Mouse (Mus musculus) adrenal gland, adult 8-10 months (tissue): Measurements from ENCODE around the gene Gm44511. TPM values are rescaled to one million over a fixed set of nuclear protein-coding genes. Genes with fewer than 3 reads are reported as not detected.
"Not testable (repeated sequence)": the region's sequence is repeated elsewhere in the genome, so short reads cannot be mapped to it uniquely, and the experiment has no call there.

Source experiments
- DNase-seq: peaks from one replicate; pipeline ENCODE4 v3.0.0; 2022
- total RNA-seq, 4 experiments: library from RNA; stranded (reverse); gene quantifications; 2 replicates each; pipeline ENCODE4 v1.2.4; 2022

Gm44511 gene
- total RNA-seq, 4 experiments from 2014 or later = 0.54 TPM; not detected in 3

DNA sequence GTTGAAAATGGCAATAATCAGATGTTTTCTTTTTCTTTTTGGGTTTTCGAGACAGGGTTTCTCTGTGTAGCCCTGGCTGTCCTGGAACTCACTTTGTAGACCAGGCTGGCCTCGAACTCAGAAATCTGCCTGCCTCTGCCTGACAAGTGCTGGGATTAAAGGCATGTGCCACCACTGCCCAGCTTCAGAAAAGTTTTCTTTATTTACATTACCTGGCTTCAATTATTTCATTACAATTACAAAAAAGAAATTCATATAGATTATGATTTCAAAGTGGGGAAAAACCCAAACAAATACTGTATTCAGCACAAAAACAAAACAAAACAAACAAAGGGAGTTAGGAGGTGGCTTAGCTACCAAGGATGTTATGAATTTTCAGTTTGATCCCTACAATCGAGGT is 14.6 kb upstream of the Gm44511 start:
- not testable (repeated sequence) for DNase-seq

DNA sequence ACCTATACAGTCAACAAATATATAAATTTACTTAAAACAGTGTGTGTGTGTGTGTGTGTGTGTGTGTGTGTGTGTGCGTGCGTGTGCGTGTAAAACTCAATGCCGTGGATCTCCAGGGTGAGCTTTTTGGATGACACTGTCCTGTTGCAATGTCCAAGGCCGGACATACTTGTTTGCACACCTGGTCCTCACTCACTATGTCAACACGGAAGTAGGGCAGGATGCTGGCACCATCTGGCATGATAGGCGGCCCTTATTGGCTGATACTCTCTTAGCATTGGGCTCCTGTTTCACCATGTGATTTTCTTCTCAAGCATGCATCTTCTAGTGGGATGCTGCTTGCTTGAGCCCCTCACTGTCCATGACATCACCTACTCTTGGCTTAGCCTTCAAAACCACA is 13.8 kb upstream of the Gm44511 start:
- DNase-seq = no peak

DNA sequence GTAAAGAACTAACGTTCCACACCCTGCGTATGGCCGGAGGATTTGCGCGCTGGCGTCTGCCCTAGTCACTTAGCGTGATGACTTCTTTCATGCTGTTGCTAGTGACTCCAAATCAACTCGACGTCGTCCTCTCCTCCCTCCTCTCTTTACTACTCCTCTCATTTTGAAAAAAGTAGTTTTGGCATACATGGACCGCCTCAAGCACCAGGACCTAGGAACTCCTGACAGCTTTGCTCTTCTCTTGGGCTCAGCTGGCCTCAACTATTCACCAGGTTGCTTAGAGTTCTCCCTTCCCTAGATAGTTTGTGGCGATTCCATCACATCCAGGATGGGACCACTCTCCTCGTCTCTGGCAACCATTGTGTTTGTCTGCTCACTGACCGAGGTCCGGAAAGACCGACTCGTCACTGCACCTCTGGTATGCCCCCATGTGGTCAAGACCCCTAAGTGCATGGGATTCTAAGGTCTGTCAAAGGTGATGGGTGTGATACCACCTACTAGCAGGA is 13.2 kb upstream of the Gm44511 start:
- DNase-seq = peak; percentile 79

DNA sequence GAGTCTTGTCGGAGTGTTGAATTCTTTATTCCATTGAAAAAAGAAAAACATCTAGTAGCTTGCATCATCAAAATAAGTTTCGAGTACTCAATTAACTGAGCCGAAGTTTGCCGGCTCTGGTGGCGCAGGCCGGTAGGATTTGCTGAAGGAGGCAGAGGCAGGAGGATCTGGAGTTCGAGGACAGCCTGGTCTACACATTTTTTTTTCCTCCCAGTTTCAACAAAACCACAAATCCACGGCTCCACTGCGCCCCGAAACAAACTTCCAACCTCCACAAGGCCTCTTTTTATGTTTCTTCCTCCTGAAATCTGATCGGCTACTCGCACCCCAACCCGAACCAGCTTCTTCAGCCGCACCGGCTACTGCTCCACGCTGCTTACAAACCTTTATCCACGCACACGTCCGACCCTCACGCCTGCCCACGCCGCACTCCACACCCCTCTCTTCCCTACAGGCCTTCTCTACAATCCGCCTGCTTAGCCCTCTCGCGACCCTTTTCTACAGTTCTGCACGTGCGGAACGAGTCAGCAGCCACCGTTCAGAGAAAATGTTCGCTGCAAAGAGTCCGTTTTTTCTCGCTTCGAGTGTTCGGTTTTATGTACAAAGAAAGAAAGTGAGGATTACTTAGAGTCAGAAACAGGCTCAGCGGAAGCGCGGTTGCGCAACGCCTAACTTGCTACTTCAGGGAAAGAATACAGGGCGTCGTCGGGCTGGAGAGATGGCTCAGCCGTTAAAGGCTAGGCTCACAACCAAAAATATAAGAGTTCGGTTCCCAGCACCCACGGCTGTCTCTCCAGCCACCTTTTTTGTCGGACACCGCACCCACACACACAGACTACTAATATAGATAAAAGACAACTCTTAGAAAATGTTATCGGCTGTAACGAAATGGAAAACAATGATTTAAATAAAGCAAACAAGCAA is 12.5 kb upstream of the Gm44511 start:
- peak; percentile 86 for DNase-seq

DNA sequence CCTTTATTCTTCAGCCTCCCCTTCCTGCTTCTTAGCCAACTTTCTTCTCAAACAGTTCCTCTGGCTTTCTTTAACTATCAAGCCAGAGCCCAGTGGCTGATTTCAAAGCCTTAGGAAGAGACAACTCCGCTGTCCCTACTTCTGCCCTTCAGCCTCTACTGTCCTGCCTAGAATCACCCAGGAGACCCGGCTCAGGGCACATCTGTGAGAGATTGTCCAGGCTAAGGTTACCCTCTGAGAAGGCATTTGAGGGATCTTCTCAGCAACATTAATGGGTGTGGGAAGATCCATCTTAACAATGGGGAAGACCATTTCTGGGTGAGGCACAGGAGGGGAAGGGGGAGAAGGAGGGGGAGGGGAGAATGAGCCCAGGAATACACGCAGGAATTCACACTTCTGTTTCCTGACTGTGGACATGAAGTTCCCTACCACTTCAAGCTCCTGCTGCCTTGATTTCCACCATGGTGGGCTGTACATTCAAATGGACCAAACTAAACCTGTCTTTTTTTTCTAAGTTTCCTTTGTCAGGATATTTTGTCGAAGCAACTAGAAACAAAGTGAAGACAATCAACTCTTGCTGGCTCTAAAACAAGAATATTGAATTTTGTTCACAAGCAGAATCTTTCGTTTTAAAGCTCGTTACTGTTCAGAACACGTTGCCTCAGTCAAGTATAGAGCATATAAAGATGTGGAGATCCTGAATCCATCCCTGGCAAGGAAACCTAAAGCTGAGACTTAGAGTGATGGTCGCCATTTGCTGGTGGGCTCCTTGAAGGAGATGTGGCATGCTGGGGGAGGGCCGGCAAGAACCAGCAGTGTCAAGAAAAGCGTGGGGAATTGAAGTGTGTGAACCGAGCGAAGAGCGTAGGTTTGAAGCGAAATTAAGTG is 11.6 kb upstream of the Gm44511 start:
- no peak for DNase-seq

DNA sequence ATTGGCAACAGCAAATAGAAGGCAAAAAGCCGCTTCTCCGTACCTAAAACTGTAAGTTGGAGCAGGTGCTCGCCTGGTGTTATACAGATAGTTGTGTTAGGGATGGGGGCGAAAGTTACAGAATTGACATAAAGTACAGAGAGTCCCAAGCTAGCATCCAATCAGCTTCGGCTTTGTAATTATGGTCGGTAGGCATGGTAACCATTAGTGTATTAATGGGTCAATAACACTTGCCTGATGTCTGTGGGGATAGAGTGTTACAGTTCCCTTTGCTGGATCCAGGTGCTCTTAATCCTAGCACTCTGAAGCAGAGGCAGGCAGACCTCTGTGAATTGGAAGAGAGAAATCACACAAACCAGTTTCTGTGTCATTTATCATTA is 10.8 kb upstream of the Gm44511 start:
- DNase-seq = no peak

DNA sequence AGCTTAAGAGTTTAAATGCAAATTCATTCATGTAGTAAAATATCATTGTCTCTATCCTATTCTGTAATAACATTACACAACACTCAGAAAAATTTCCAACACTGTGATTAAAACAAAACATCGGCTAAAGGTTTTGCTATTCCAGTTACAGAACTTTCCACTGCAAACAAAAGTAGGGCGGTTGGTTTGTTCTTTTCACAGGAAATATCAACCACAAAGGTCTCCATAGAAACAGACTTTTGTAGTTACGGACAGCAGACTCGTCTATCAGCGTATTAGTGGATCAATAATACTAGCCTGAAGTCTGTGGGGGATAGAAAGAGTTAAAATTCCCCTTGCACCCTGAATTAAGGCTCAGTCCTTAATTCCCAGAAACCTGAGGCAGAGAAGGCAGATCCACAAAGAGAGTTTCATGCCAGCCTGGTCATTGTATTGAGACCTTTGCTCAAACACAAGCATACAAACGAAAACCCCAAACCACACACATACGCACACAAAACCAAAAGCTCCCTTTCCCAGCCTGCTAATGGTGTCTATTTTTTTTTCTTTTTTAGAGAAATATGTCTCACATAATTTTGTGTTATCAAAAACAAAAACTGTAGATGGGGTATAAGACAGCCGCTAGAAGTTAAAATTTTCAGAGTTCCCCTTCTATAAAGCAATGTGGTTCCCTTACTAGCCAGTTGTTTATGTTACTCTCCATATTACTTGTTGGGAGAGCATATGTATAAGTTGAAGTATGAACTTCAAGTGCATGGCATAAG is 10.3 kb upstream of the Gm44511 start:
- no peak for DNase-seq

DNA sequence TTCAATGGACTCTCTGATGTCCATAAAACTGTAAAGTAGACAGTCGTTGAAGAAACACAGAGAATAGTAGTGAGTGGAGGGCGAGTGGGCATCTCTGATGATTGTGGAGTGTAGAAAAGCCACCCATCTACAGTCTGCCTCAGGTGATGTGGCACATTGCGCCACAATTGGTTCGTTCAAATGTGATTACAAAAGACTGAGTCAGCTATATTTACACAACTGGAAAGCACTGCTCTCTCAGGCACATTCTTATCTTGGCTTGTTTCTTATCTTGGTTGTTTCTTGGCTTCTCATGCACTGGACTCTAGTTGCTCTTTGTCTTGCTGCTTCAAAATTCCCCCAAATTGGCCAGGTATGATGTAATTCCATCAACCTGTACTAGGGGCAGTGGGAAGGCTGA is 9.5 kb upstream of the Gm44511 start:
- no peak for DNase-seq

DNA sequence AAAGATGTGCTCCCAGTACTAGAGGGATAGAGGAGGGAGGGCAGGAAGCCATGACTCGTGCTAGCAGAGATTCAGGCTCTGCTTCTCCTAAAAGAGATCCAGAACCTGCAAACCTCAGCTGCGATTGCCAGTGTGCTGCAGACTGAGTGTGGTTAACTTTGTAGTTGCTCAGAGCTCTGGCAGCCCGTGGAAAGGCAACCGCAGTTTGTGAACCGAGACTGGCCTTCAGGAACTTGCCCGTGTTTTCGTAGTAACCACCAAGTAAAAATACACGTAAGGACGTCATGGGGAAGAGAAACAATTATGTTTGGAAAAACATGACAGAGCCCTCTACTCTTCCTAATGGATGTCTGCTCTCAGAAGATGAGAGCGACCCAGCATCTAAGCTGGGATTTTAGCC is 6.9 kb upstream of the Gm44511 start:
- DNase-seq = no peak

DNA sequence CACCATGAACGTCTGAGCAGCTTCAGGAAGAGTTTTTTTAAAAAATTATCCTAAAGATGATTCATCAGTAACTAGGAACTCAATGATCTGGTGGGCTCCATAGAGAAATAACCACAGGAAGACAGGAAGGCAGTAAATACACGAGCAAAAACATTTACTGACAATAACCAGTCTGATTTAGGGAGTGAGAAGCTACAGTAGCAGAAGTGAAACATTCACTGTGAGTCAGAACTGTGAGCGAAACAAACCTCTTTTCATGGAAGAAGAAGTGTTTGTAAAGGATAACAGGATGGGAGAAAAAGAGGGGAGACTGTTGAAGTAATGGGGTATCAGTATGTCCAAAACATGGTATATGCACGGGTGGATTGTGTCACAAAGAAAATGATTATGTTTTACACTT is 3.7 kb upstream of the Gm44511 start:
- DNase-seq = no peak

DNA sequence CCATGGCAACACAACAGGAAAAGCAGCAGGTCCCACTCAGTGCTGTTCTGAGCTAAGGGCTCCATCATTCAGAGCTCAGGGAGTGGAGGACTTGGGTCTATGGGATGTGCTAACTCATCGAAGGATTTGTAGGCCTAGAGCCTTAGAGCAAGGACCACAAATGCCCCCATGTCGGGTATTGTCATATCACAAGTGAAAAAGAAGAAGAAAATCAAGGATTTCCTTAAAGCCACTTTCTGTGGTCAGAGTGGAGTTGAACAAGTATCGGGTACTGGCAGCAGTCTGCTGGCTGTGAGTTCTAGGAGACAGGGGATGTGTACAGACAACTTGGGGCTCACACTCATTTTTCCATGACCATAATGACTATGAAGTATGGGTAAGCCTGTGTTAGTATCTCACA is 666 bp upstream of the Gm44511 start:
- no peak for DNase-seq

DNA sequence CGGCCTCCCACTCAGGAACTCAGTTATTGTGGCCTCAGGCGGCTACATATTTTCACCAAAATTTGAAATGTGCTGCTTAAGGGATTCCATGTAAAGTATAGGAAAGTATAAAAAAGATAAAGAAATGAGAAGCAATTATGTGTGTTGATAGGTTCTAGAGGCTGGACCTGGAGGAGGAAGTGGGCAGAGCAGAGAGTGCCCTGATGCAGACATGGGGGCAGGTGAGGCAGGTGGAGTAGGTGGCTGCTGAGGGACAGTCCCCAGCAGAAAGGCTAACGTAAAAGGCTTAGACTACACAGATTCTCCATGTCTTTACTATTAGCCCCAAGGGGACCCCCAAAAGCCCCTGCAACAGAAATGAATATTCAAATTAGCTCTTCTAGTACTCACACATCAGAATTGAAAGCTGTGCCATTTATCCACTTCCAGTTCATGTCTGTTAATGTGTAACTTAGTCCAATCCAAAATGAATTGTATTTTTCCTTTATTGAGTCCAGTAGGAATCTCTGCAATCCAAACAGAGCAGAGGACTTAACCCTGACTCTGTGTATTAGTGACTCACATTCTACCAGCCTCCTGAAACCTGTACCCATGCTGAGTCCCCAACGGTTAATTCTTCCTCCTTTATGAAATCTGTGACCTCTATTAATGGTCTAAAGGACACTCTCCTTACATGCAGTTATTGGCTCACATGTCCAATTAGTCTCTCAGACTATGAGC is 7.9 kb downstream of the Gm44511 start:
- DNase-seq = no peak

DNA sequence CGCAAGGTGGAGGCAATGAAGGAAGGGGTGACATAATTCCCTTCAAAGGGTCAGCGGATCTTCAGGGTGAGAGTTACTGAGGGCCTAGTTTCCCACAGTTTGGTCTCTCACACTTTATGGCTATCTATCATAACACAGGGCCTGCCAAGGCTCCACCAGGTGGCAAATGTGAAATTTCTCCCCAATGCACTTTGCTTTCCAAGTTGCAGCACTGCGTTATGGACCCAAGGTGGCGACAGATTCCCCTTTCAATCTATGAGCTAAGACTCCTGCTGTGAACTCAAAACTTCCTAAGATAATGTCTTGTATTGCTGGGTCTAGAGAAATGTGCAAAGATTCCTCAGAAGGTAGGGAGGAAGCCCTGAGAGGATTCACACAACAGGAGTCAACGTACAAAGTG is 17.6 kb downstream of the Gm44511 start:
- DNase-seq = no peak

DNA sequence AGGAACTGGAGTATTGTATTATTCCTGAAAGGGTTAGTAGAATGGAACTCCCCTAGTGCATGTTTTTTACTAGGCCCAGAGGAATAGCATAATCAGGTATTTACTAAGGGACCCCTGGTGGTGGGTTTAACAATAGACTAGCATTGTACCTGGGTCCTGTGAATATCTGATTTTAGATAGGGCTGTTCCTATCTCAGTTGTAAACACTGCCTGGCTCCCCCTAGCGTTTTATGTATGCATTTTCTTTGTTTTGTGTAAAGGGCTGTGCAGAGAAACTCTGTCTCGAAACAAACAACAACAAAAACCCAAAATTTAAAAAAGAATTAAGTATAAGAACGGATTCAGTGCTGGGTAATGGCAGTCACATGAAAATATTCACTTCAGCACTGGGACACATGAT is 19.1 kb downstream of the Gm44511 start:
- no peak for DNase-seq

DNA sequence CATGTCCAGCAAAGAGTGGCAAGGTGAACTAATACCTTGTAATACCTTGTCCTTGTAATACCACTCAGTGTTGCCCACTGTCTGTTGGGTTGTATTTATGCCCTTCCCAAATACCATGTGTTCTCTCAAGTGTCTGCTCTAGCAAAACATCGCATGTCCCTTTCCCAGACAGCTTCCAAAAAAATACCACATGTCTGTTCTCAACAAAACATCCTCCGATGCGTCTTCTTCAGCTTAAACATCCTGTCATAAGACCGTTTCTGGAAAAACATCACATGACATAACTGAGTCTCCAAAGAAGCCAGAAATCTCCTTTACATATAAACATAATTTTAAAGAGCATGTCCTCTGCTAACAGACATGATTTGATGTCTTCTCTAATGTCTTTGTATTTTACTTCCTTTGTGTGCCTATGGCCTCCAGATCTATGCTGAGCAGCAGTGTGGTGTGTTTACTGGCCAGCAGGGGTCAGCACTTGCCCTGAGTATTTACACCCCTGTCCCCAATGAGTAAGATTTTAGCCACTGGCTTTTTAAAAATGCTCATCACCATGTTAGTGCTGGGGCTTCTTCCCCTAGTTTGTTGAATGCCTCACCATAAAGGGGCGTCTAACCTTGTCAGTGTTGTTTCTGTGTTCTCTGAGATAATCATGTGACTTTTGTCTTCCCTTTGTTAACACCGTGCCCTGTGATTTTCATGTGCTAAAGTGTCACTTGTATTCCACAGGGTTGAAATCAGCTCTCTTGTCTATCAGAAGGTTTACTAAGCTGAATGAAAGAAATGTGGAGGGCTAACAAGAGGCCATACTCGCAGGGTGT is 21.1 kb downstream of the Gm44511 start:
- DNase-seq = peak; percentile 25

DNA sequence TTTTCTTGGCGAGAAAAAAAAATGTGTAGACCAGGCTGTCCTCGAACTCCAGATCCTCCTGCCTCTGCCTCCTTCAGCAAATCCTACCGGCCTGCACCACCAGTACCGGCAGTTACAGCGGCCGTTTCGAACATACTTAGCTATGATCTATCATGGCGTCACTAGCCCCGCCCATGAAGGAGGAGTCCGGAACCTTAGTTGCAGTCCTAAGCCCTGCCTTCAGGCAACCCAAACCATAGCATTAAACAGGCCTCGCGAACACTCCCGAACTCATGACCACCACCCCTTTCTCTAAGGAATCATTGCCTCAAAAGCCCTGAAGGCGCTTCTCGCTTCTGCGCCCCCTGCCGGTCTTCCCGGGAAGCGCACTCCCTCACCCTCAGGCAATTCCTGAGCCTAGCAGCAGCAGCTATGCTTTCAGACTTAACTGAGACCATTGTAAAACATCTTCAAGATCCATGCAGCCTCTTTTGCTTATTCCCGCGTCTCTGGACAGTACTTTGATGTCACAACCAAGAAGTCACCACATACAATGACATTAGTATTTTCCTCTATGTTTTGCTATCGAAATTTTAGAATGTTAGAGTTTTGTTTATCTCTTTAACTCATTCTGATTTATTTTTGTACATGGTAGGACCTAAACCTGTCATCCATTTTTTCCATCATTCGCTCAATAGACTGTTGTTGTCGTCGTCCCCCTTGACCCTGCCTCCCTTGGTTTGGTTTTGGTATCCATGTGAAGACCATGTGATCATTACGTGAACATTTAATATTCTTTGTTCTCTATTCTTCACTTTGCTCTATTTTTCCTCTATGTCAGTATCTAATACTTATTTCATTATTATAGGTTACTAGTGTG is 22.9 kb downstream of the Gm44511 start:
- peak; percentile 94 for DNase-seq

DNA sequence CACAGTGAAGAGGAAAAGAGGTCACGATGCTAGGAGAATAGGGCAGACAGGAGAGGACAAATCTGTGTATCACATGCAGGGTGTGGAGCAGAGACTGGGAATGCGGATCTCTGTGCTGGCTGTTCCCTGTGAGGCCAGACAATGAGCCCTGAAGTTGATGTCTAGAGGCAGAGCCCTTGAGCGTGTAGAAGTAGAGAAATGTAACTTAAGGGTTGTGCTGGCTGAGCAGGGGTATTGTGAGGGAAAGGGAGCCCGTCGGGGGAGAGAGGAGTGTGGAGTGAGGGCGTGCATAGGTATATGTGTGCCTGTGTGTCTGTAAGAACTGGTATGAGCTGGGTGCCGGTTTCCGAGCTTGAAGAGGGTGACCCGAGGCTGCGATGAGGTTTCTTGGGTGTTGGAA is 23.6 kb downstream of the Gm44511 start:
- DNase-seq = peak; percentile 20

DNA sequence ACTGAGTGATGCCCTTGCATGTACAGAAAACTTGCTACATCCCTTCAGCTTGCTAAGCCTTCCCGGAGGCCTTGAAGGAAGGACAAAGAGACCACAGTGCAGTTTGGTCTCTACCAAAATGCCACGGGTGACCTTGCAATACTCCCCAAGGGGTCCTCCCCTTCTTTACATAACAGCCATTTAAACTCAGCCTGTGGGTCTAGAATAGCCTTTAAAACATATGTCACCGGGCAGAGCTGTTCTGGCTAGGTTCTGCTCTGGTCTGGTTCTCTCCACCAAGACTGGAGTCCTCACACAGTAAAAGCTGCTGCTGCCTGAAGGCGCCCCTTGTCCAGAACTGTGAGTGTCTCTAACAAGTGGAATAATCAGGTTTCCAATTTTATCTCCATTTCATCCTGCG is 25.4 kb downstream of the Gm44511 start:
- not testable (repeated sequence) for DNase-seq

DNA sequence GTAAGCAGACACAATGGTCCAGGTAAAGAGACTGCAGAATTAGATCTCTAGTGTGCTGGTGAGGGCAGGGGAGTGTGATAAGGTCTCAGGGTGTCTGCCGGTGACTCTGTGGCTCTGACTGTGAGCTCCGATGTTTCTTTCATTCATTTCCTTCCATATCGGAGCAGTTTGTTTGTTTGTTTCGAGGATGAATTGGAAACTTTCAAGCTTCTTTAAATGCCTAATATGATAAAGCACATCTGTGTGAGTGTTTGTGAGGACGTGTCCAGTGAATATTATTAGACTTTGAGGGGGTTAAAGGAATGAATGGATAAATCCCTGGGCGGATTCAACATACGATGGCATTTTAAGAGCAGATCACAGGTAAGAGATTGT is 26.2 kb downstream of the Gm44511 start:
- DNase-seq = no peak
